Mouse (Mus musculus) G1E-ER4 (cell line): ENCODE results near the gene Mrgbp. TPM values are rescaled to one million over a fixed set of nuclear protein-coding genes. Genes with fewer than 3 reads are reported as not detected.

ENCODE experiments used
- GATA1 ChIP-seq: IDR thresholded peaks from one replicate; pipeline ENCODE4 v1.8.0; 2012; ENCODE audit warnings: low read length, inconsistent platforms
- polyA plus RNA-seq: library from polyadenylated mRNA; stranded (reverse); fragments of >175 nt; gene quantifications from 2 replicates; pipeline ENCODE4 v1.2.3, GENCODE M21; 2012

Gene Mrgbp
- polyA plus RNA-seq = 21.5 and 24.9 TPM in 2 replicates

DNA sequence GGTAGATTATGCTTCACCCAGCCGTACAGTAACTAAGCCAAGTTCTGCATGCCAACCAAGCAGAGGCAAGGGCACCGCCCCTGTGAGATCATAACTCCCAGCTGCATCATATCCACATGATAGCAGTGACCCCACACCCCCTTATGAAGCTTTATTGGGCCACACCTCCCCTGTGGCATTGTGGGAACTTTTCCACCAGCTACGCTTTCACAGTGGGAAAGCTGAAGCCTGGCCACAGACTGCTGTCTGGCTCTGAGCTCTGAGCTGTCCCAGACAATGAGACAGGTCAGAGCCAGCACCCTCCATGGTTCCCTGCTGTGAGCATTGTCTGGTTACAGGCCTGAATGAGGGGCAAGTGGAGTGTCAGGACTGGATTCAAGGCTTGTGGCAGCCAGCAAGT is at the start of gene Mrgbp:
Mrgbp (plus strand) TSS at position 303 of the 400 bp plus-strand sequence.
- TF ChIP-seq GATA1 = no peak

DNA sequence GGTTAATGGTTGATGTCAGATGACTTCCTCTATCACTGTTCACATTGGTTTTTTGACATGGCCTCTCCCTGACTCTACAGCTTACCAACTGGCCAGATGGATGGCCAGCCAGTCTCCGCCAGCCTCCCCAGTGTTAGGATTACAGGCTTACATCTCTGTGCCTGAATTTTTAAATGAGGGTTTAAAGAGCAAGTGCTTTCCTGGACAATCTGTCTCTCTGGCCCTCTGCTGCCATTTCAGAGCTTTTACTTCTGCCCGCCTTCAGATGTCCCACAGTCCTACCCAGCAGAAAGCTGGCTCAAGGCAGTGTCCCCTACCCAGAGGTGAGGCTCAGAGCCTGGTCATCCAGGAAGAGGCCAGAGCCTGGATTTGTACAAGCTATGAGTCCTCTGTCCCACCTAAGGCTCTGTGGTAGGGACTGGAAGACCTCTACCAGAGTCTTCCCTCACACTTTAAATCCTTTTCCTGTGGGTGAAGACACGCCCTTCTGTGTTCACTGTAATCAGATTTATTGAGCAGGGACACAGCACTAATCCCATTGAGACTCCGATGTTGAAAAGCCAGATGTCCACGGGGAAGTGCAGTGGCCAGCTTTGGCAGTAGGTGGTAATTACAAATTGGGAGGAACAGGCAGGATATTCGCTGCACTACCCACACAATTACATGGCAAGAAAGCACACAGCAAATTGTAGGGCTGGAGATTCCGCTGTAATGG is 49.3 kb upstream of the Mrgbp start:
- TF ChIP-seq GATA1 = no peak

GRCm38 (mm10) chr2:180532386-180532995 is 48.6 kb upstream of the Mrgbp start:
- TF ChIP-seq GATA1 = no peak

GRCm38 (mm10) chr2:180533237-180533636 is 47.9 kb upstream of the Mrgbp start:
- no peak for TF ChIP-seq GATA1

DNA sequence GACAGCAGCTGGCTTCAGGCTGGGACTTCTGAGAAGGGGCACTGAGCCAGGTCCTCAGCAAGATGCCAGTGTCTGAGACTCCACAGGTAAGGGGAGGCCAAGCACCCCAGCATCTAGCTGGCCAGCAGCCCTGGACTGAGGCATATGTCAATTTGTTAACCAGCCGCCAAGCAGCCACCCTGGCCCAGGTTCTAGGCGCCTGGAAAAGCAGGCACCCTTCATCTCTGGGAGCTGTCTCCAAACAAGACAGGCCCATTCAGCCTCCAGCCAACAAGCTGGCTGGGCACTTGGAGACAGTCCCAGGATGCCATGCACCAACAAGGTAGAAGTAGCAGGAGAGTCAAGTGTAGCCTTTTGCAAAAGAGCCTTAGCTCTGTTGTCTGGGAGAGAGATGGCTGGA is 37.4 kb upstream of the Mrgbp start:
- no peak for TF ChIP-seq GATA1

DNA sequence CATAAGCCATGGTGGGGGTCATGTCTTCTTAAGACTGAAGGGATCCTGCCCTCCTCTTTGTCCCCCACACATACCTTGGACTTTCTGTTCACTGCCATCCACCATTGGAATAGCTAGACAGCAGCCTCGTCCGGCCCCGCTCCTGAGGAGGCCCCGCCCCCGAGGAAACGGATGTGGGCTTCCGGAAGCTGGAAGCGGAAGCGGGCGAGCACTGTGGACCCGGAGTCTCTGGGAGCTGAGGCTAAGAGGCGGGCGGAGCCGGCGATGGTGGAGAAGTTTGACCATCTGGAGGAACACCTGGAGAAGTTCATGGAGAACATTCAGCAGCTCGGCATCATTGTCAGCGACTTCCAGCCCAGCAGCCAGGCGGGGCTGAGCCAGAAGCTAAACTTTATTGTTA is 36.1 kb upstream of the Mrgbp start:
- TF ChIP-seq GATA1 = no peak

DNA sequence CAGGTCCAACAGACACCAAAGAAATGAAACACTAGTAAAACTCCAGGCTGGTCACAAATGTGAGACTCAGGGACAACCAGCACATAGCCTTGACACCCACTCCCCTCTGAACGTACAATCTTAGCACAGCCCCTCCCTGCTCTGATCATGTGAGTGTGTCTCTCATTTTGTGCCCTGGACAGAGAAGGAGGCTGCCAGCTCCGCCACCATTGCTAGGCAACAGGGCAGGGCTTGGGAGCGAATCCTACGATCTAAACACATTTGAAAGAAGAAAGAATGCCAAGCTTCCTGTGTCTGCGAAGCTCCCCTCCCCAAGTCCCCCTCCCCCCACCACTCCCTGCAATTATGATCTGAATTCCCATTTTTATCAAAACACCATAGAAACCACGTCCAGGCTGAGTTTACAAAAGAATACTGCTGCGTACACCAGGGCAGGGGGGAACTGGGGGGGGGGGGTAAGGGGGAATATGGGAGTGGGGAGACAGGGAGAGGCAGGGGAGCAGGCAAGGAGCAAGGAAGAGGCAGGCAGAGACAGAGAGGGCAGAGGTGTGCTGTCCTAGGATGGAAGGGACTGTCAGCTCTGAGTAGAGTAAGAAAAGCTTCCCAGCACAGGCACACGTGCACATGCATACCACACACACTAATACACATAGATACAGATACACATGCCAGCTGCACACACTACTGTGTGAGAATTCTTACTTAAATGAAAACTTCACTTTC is 33.6 kb upstream of the Mrgbp start:
- TF ChIP-seq GATA1 = no peak

GRCm38 (mm10) chr2:180552340-180552739 is 28.8 kb upstream of the Mrgbp start:
- TF ChIP-seq GATA1 = no peak

DNA sequence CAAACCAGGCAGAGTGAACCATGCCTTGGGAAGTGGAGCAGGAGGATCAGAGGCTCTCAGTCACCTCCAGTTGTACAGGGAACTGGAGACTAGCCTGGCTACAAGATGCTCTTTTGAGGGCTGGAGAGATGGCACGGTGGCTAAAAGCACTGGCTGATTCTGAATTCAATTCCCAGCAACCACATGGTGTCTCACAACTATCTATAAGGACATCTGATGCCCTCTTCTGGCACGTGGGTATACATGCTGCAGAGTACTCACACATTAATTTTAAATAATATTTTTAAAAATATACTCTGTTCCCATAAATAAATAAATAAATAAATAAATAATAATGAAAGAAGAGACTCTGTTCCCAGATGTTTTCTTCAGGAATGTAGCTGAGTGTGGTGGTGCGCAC is 25.9 kb upstream of the Mrgbp start:
- TF ChIP-seq GATA1 = no peak

- TF ChIP-seq GATA1 = no peak
Measured at GRCm38 (mm10) chr2:180556470-180556869, 24.6 kb upstream of the Mrgbp start.

- no peak for TF ChIP-seq GATA1
Measured at GRCm38 (mm10) chr2:180560245-180560644, 20.9 kb upstream of the Mrgbp start.

DNA sequence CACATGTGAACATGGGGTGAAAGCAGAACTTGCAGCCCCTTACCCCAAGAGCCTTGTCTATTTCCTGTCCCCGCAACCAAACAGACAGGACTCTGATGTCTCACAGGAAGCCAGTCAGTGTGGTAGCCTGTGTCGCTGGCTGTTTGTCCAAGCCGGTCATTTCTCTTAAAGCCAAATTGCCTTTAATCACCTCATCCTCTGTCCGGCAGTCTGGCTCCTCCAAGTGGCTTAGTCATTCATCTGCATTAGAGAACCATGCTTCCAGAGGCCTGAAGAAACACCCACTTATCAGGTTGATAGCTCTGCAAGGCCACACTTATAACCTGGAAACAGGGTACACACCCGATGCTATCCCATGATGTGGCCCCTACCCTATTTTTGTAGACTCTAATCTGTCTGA is 19.0 kb upstream of the Mrgbp start:
- TF ChIP-seq GATA1 = no peak

DNA sequence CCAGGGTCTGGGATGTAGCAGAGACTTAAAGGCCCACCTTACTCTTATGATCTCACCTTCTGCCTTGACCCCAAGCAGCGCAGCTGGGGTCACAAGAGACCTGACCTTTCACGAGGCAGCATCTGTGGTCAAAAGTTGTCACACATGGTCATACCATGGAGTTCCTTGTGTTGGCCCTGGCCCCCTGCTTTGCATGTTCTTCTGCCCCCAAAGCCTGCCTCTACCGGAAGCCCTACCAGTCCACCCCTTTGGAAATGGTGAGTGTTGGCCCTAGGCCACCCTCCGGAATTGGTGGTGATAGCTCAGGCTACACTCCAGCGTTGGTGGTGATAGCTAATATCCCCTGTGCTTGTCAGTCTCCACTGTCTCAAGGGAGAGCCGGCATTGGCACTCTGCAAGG is 17.8 kb upstream of the Mrgbp start:
- TF ChIP-seq GATA1 = no peak

- no peak for TF ChIP-seq GATA1
Measured at GRCm38 (mm10) chr2:180563841-180564240, 17.3 kb upstream of the Mrgbp start.

DNA sequence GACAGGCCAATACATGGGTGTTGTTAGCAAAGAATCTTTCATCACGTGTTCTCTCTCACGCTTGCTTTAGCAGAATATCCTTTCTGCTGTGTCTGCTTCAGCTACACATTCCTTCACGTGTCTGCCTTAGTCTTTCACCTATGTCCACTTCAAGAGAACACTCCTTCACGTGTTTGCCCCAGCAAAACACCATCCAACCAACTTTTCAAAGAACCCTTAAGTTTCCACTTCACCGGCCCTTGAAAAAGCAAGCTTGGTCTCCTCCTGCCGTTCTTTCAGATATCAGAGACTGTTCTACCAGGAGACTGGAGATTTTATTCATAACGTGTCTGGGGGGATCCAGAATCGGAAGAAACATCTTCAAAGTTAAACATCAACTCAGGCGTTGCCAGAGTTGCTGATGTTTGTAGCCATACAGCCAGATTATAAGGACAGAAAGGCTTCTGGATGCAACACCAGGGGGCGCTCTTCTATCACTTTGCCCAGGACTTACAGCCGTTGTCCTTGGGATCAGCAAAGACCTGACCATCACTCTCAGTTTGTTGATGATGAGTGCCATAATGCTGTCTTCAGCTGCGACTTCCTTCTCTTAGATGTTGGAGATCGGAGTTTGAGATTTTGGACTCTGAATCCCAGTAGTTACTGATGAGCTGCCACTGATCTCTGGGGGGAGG is 14.7 kb upstream of the Mrgbp start:
- no peak for TF ChIP-seq GATA1

GRCm38 (mm10) chr2:180569028-180569643 is 12.0 kb upstream of the Mrgbp start:
- TF ChIP-seq GATA1 = no peak
